Mouse (Mus musculus) embryonic fibroblast, embryonic 13.5 days (primary cell): ENCODE data around the gene Ank2.

Source experiments
- CTCF ChIP-seq: IDR thresholded peaks from 2 replicates; pipeline ENCODE4 v1.5.1; 2011; ENCODE audit warnings: mild to moderate bottlenecking, control low read depth, low read length, moderate library complexity, borderline replicate concordance; ENCODE audit not compliant: insufficient read depth
- POLR2A ChIP-seq: IDR thresholded peaks from 2 replicates; pipeline ENCODE4 v1.6.1; 2011; ENCODE audit warnings: low read depth, mild to moderate bottlenecking, control low read depth, low read length, moderate library complexity

DNA sequence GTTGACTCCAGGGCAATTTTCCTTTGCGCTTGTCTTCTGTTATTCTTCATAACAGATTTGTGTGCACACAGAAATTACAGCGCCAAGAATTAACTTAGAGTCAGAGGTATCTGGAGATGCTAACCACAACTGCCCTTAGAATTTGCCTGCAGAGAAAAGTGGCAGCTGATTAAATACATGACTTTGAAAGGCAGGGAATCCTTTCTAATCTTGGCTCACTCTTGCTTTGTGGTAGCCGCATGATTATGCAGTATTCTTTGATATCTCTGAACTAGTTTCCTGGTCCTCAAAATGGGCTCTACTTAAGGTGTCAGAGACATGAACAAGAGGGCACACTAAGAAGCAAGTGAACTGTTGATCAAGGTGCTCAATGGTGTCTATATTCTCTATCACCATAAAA, 518.0 kb downstream of the Ank2 start:
- TF ChIP-seq CTCF (no peak), POLR2A (no peak)
